Mouse (Mus musculus): Measurements from ENCODE around the gene C1qb. TPM values are rescaled to one million over a fixed set of nuclear protein-coding genes. Genes with fewer than 3 reads are reported as not detected.

The C1qb gene
- polyA plus RNA-seq, 1 experiment from 2014 or later = 48.6 TPM

DNA sequence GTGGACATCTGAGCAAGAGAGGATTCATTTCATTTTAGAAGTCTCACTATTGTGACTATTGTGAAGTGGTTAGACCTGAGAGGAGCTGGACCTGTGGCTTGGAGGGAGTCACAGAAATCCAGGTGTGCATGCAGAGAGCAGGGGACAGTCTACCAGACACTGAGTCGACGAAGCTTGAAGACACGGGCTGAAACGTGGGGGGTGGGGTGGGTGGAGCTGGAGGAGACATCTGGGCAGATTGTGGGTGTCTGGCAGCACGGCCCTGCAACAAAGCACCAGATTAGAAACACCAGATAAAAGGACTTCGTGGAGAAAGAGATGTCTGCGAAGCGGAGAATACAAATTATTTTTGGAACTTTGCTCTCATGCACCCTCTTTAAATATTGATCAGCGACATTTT is 22.5 kb downstream of the C1qb start:
- H3K36me3 ChIP-seq (replicated peaks; ENCODE audit: control insufficient read depth, insufficient read depth) = no peaks in the 10 kb centered on the region
- WGBS = 31% methylated on average over 9 of the region's 9 CpGs
- H3K9me3 ChIP-seq (ENCODE audit: control insufficient read depth, low read length) = no peaks in the 10 kb centered on the region
- H3K4me1 ChIP-seq (replicated peaks; ENCODE audit: control insufficient read depth, insufficient read depth, low read length) = peaks cover 35% of the 10 kb centered on the region
- H3K9ac ChIP-seq = no peak overlapping the region
- no peak overlapping the region for H3K27ac ChIP-seq
- no peak for ATAC-seq (ENCODE audit: low FRiP score)
- DNase-seq (ENCODE audit: low spot score) = no peak
- no peak overlapping the region for H3K4me3 ChIP-seq (replicated peaks; ENCODE audit: low read length)
- no peak overlapping the region for H3K4me2 ChIP-seq (replicated peaks)
- H3K27me3 ChIP-seq (ENCODE audit: control insufficient read depth, insufficient read depth, low read length) = no peaks in the 10 kb centered on the region

DNA sequence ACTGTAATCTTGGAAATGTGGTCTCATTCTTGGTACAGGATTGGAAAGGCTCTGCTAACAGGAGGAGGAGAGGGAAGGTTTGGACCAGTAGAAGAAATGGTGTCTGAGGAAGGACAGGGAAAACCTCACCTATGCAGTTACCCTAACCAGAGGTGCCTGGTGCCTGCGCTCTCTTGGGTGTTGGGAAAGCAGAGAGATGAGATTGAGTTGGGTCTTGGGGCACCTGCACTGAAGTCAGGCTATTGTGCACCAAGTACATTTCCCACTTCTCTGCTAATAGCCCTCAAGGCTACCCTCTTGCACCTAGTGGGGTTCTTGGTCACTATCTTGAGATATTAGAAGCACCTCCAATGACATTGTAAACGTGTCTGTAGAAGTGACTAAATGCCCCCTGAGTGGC is 23.6 kb downstream of the C1qb start:
- ATAC-seq (ENCODE audit: low FRiP score) (no peak), DNase-seq (ENCODE audit: low spot score) (no peak)
- Histone ChIP-seq H3K36me3 (replicated peaks; ENCODE audit: control insufficient read depth, insufficient read depth) (no peaks in the 10 kb centered on the region), H3K9ac (0 out of 2 replicates have a peak overlapping the region, but pooled peaks have one; percentile 9), H3K4me3 (replicated peaks; ENCODE audit: low read length) (no peak overlapping the region), H3K27me3 (ENCODE audit: control insufficient read depth, insufficient read depth, low read length) (no peaks in the 10 kb centered on the region), H3K9me3 (ENCODE audit: control insufficient read depth, low read length) (no peaks in the 10 kb centered on the region), H3K4me2 (replicated peaks) (no peak overlapping the region), H3K27ac (peak overlapping the region; percentile 49; the same call in 1 of the 2 replicates), H3K4me1 (replicated peaks; ENCODE audit: control insufficient read depth, insufficient read depth, low read length) (peaks cover 29% of the 10 kb centered on the region)
- WGBS = 85% methylated on average over 2 of the region's 2 CpGs

DNA sequence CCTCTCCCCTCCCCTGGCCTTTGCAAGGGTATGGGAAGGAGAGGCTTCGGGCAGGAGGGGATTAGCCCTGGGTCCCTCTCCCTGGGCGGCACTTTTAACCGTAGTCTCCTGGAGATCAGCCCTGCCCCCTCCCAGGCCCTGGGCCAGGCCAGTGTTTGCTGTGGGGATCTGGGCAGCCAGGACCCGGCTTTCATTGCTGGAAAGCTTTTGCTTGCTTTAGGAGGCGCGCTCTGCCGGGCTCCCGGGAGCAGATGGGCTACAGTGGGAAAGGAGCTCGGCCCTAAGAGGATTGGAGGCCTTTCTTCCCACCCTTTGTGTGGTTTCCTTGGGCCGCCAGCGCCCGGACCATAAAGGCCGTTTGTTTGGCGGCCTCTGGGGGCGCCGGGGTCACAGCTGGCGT is 24.2 kb downstream of the C1qb start:
- Histone ChIP-seq H3K27ac (peak overlapping the region; percentile 49), H3K4me1 (replicated peaks; ENCODE audit: control insufficient read depth, insufficient read depth, low read length) (peaks cover 29% of the 10 kb centered on the region), H3K4me3 (replicated peaks; ENCODE audit: low read length) (no peak overlapping the region), H3K9me3 (ENCODE audit: control insufficient read depth, low read length) (no peaks in the 10 kb centered on the region), H3K9ac (peak overlapping the region; percentile 9; the same call in 1 of the 2 replicates), H3K27me3 (ENCODE audit: control insufficient read depth, insufficient read depth, low read length) (no peaks in the 10 kb centered on the region), H3K4me2 (replicated peaks) (no peak overlapping the region), H3K36me3 (replicated peaks; ENCODE audit: control insufficient read depth, insufficient read depth) (no peaks in the 10 kb centered on the region)
- 2% methylated on average over 17 of the region's 17 CpGs for WGBS
- DNase-seq (ENCODE audit: low spot score) (no peak), ATAC-seq (ENCODE audit: low FRiP score) (peak; percentile 42; the same call in 1 of the 2 replicates)

DNA sequence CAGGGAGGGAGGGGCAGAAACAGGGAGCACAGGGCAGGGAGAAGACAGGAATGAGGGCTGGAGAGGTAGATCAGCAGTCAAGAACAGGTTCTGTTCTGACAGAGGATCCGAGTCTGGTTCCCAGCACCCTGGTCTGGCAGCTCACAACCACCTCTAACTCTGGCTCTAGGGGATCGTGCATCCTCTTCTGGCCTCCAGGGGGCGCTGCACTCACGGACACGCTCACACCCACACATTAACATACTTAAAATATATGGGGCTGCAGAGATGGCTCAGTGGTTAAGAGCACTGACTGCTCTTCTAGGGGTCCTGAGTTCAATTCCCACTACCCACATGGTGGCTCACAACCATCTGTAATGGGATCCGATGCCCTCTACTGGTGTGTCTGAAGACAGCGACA is 26.0 kb downstream of the C1qb start:
- Histone ChIP-seq H3K27ac (no peak overlapping the region), H3K36me3 (replicated peaks; ENCODE audit: control insufficient read depth, insufficient read depth) (no peaks in the 10 kb centered on the region), H3K4me3 (replicated peaks; ENCODE audit: low read length) (no peak overlapping the region), H3K4me1 (replicated peaks; ENCODE audit: control insufficient read depth, insufficient read depth, low read length) (peaks cover 21% of the 10 kb centered on the region), H3K9ac (no peak overlapping the region), H3K4me2 (replicated peaks) (no peak overlapping the region), H3K9me3 (ENCODE audit: control insufficient read depth, low read length) (no peaks in the 10 kb centered on the region), H3K27me3 (ENCODE audit: control insufficient read depth, insufficient read depth, low read length) (no peaks in the 10 kb centered on the region)
- 83% methylated on average over 7 of the region's 7 CpGs for WGBS
- no peak for ATAC-seq (ENCODE audit: low FRiP score)
- no peak for DNase-seq (ENCODE audit: low spot score)

DNA sequence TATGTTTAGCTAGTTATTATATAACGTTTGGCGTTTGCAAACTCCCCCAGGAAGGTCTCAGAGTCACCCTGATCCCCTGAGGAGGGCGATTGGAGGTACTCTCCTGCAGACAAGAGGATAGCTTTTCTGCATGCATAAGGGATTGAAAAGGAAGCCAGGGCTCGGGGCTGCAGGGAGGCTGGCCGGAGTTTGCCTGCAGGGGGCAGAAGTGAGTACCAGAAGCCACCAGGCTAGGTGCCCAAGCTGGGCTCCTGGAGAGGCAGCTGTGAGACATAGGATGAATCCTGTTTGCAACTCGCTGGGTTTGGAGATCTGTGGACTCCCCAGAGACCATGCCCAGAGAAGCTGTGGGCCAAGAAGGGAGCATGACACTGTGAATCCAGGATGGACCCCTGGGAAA is 30.9 kb downstream of the C1qb start:
- H3K4me2 ChIP-seq (replicated peaks) = no peak overlapping the region
- WGBS = 27% methylated on average over 6 of the region's 6 CpGs
- no peak overlapping the region for H3K9ac ChIP-seq
- H3K4me1 ChIP-seq (replicated peaks; ENCODE audit: control insufficient read depth, insufficient read depth, low read length) = no peaks in the 10 kb centered on the region
- no peak overlapping the region for H3K27ac ChIP-seq
- H3K9me3 ChIP-seq (ENCODE audit: control insufficient read depth, low read length) = no peaks in the 10 kb centered on the region
- no peak overlapping the region for H3K4me3 ChIP-seq (replicated peaks; ENCODE audit: low read length)
- ATAC-seq (ENCODE audit: low FRiP score) (no peak), DNase-seq (ENCODE audit: low spot score) (no peak)
- no peaks in the 10 kb centered on the region for H3K36me3 ChIP-seq (replicated peaks; ENCODE audit: control insufficient read depth, insufficient read depth)
- no peaks in the 10 kb centered on the region for H3K27me3 ChIP-seq (ENCODE audit: control insufficient read depth, insufficient read depth, low read length)

DNA sequence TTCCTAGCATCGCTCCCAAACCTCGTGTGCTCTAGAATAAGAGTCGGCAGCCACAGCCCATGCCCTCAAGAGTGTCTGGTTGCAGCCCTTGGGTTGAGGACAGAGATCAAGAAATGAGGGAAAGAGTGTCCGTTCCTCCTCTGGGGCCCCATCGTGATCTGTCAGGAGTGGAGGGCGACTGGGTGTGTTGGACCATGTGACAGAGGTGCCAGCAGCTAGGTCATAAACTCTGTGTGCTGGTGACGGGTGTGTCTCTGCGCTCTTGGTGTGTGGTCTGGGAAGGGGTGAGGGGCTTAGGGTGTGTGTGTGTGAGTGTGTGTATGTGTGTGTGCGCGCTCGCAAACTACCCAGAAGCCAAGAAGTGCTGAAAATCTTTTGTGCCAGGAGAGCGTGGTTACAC is 33.0 kb downstream of the C1qb start:
- no peaks in the 10 kb centered on the region for H3K27me3 ChIP-seq (ENCODE audit: control insufficient read depth, insufficient read depth, low read length)
- H3K27ac ChIP-seq = no peak overlapping the region
- DNase-seq (ENCODE audit: low spot score) (no peak), ATAC-seq (ENCODE audit: low FRiP score) (no peak)
- 88% methylated on average over 12 of the region's 12 CpGs for WGBS
- H3K4me3 ChIP-seq (replicated peaks; ENCODE audit: low read length) = no peak overlapping the region
- H3K4me1 ChIP-seq (replicated peaks; ENCODE audit: control insufficient read depth, insufficient read depth, low read length) = no peaks in the 10 kb centered on the region
- no peaks in the 10 kb centered on the region for H3K36me3 ChIP-seq (replicated peaks; ENCODE audit: control insufficient read depth, insufficient read depth)
- H3K4me2 ChIP-seq (replicated peaks) = no peak overlapping the region
- H3K9me3 ChIP-seq (ENCODE audit: control insufficient read depth, low read length) = no peaks in the 10 kb centered on the region
- no peak overlapping the region for H3K9ac ChIP-seq

DNA sequence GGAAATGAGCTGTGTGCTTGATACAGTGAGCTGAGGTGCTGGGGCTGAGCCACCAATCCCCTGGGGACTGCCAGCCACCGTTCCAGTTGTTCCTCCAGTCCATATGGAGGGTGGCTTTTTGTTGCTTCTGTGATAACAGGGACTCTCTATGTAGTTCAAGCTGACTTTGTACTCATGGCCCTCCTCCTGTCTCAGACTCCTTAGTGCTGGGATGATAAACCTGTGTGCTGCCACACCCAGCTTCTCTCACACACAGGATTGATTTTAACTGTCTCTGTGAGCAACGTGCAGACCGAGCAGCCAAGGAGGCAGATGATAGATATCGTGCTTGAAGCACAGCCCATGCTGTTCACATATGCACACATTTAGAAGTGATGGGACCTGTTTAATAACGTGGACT is 33.9 kb downstream of the C1qb start:
- Histone ChIP-seq H3K4me2 (replicated peaks) (no peak overlapping the region), H3K27ac (no peak overlapping the region), H3K27me3 (ENCODE audit: control insufficient read depth, insufficient read depth, low read length) (no peaks in the 10 kb centered on the region), H3K4me1 (replicated peaks; ENCODE audit: control insufficient read depth, insufficient read depth, low read length) (no peaks in the 10 kb centered on the region), H3K4me3 (replicated peaks; ENCODE audit: low read length) (no peak overlapping the region), H3K36me3 (replicated peaks; ENCODE audit: control insufficient read depth, insufficient read depth) (no peaks in the 10 kb centered on the region), H3K9ac (no peak overlapping the region), H3K9me3 (ENCODE audit: control insufficient read depth, low read length) (no peaks in the 10 kb centered on the region)
- ATAC-seq (ENCODE audit: low FRiP score) (no peak), DNase-seq (ENCODE audit: low spot score) (no peak)
- WGBS = 52% methylated on average over 5 of the region's 5 CpGs

DNA sequence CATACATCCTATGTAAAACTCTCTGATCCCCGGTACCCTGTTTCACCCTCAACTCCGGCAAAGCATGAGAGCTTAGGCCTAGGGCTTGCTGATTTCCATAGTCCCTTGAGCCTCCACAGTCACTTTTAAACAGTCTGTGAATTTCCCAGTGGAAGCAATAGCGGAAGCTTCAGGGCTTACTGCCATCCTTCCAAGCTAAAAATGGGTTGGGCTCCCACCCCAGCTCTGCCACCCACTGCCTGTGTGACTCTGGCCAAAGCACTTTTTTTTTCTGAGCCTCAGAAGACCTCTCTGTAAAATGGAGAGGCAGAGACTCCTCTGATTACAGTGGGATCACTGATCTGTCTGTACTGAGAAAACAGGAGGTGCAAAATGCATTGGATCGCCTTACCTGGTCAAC is 37.4 kb downstream of the C1qb start:
- WGBS = 71% methylated on average over 4 of the region's 4 CpGs
- Histone ChIP-seq H3K27me3 (ENCODE audit: control insufficient read depth, insufficient read depth, low read length) (no peaks in the 10 kb centered on the region), H3K4me1 (replicated peaks; ENCODE audit: control insufficient read depth, insufficient read depth, low read length) (no peaks in the 10 kb centered on the region), H3K36me3 (replicated peaks; ENCODE audit: control insufficient read depth, insufficient read depth) (no peaks in the 10 kb centered on the region), H3K4me2 (replicated peaks) (no peak overlapping the region), H3K4me3 (replicated peaks; ENCODE audit: low read length) (no peak overlapping the region), H3K9ac (no peak overlapping the region), H3K9me3 (ENCODE audit: control insufficient read depth, low read length) (no peaks in the 10 kb centered on the region), H3K27ac (no peak overlapping the region)
- ATAC-seq (ENCODE audit: low FRiP score) (no peak), DNase-seq (ENCODE audit: low spot score) (no peak)

DNA sequence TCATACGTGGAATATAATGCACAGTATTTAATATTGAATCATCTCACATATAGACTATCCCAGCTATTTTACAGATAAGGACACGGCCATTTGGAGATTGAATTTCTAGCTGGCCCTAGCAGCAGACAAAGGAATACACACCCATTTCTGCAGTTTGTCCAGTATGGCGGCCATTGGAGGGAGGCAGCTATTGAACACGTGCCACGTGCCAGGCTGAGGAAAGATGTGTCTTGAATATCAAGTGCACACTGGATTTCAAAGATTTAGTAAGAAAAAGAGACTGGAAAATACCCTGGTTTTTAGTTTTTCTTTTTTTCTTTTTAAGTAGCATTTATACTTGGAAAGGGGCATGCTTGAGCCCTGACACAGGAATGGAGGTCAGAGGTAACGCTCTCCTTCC is 38.8 kb downstream of the C1qb start:
- WGBS = 60% methylated on average over 6 of the region's 6 CpGs

DNA sequence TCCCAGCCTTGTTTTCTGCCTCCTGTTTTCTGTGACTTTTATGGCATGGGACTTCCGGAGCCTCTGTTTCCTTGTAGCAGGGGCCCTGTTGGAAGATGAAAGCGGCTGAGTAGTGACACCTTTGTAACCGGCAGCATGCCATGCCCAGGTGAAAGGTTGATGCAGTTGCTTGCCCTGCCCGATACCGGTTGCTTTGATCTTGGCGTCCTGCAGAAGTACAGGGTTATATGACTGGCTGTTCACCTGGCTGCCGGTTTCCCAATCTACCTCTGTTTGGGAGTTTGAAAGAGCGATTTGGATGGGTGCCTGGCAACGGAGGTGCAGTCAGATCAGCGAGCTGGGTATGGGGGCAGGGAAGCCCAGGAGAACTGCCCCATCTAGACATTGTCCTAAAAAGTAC is 43.2 kb downstream of the C1qb start:
- no peak for DNase-seq (ENCODE audit: low spot score)
- Histone ChIP-seq H3K9me3 (ENCODE audit: control insufficient read depth, low read length) (no peaks in the 10 kb centered on the region), H3K4me3 (replicated peaks; ENCODE audit: low read length) (no peak overlapping the region), H3K4me1 (replicated peaks; ENCODE audit: control insufficient read depth, insufficient read depth, low read length) (peaks cover 5% of the 10 kb centered on the region), H3K9ac (no peak overlapping the region), H3K4me2 (replicated peaks) (no peak overlapping the region), H3K27me3 (ENCODE audit: control insufficient read depth, insufficient read depth, low read length) (no peaks in the 10 kb centered on the region), H3K36me3 (replicated peaks; ENCODE audit: control insufficient read depth, insufficient read depth) (no peaks in the 10 kb centered on the region), H3K27ac (no peak overlapping the region)
- ATAC-seq (ENCODE audit: low FRiP score) = no peak
- WGBS = 91% methylated on average over 10 of the region's 10 CpGs

More for the DNA sequence above, 38.8 kb downstream of the C1qb start:
- H3K4me3 ChIP-seq (replicated peaks; ENCODE audit: low read length) = no peak overlapping the region
- H3K27ac ChIP-seq = no peak overlapping the region
- H3K4me2 ChIP-seq (replicated peaks) = no peak overlapping the region
- no peak for DNase-seq (ENCODE audit: low spot score)
- H3K4me1 ChIP-seq (replicated peaks; ENCODE audit: control insufficient read depth, insufficient read depth, low read length) = no peaks in the 10 kb centered on the region
- H3K9me3 ChIP-seq (ENCODE audit: control insufficient read depth, low read length) = no peaks in the 10 kb centered on the region
- no peak for ATAC-seq (ENCODE audit: low FRiP score)
- no peaks in the 10 kb centered on the region for H3K36me3 ChIP-seq (replicated peaks; ENCODE audit: control insufficient read depth, insufficient read depth)
- H3K27me3 ChIP-seq (ENCODE audit: control insufficient read depth, insufficient read depth, low read length) = no peaks in the 10 kb centered on the region
- H3K9ac ChIP-seq = no peak overlapping the region

Data from hindbrain, embryonic 14.5 days (tissue).